Mouse (Mus musculus) intestine, embryonic 16.5 days (tissue): ENCODE results near the gene Tnip1. TPM values are rescaled to one million over a fixed set of nuclear protein-coding genes. Genes with fewer than 3 reads are reported as not detected.

Experiments used
- ATAC-seq: fragments of 200-750 bp; cut with Nextera tagmentation; 2 replicates; pipeline ENCODE4 v1.8.0; 2017; ENCODE audit warnings: moderate TSS enrichment, moderate library complexity
- H3K27ac ChIP-seq: fragments of 300-500 bp; sonication (generic); 2 replicates; pipeline ENCODE4 v1.5.1; 2014; ENCODE audit warnings: mild to moderate bottlenecking, low read length
- H3K27me3 ChIP-seq: fragments of 300-500 bp; sonication (generic); replicated peaks from 2 replicates; pipeline ENCODE4 v1.6.1; 2014; ENCODE audit warnings: low read length, control low read depth, mixed read lengths; ENCODE audit not compliant: control insufficient read depth, insufficient read depth
- H3K36me3 ChIP-seq: fragments of 300-500 bp; sonication (generic); 2 replicates; pipeline ENCODE4 v1.6.1; 2014; ENCODE audit warnings: low read length, control low read depth; ENCODE audit not compliant: control insufficient read depth, insufficient read depth
- H3K4me1 ChIP-seq: fragments of 300-500 bp; sonication (generic); 2 replicates; pipeline ENCODE4 v1.6.1; 2014; ENCODE audit warnings: low read length, control low read depth, mixed read lengths; ENCODE audit not compliant: control insufficient read depth, insufficient read depth
- H3K4me2 ChIP-seq: fragments of 300-500 bp; sonication (generic); 2 replicates; pipeline ENCODE4 v1.6.1; 2014; ENCODE audit warnings: low read depth, low read length, control low read depth
- H3K4me3 ChIP-seq: fragments of 300-500 bp; sonication (generic); 2 replicates; pipeline ENCODE4 v1.5.1; 2014; ENCODE audit warnings: mild to moderate bottlenecking, low read length
- H3K9ac ChIP-seq: fragments of 300-500 bp; sonication (generic); 2 replicates; pipeline ENCODE4 v1.6.1; 2014; ENCODE audit warnings: low read depth, low read length
- H3K9me3 ChIP-seq: fragments of 300-500 bp; sonication (generic); 2 replicates; pipeline ENCODE4 v1.6.1; 2016; ENCODE audit warnings: low read length, control low read depth; ENCODE audit not compliant: control insufficient read depth
- whole genome bisulfite sequencing: fragments of 180-500 bp; shearing (Covaris S2); extraction: QIAGEN DNeasy Blood & Tissue Kit; methylation state at CpG from one replicate; pipeline ENCODE4 v1.1.7; 2014; 5-methylcytosine and 5-hydroxymethylcytosine counted together
- polyA plus RNA-seq: library from polyadenylated mRNA; unstranded; fragments of >200 nt; fragmentation: Nextera tagmentation; extraction: Ambion mirVana; gene quantifications from 2 replicates; pipeline ENCODE4 v1.2.1, GENCODE M21; 2015

The Tnip1 gene
- polyA plus RNA-seq, result 27.2 and 28.1 TPM in 2 replicates

GRCm38 (mm10) chr11:54962810-54963209 lies at the start of gene Tnip1:
Gene Tnip1, minus strand, starts transcription at chr11:54962917.
- H3K27me3 ChIP-seq, result no peaks in the 10 kb centered on the region
- no peaks in the 10 kb centered on the region for H3K36me3 ChIP-seq
- H3K4me2 ChIP-seq, result peak within 1 kb of the TSS; percentile 37
- ATAC-seq, result peak; percentile 26
- peak within 1 kb of the TSS; percentile 74 for H3K27ac ChIP-seq
- H3K4me3 ChIP-seq, result peak within 1 kb of the TSS; percentile 22
- 17% methylated on average over 6 of the region's 6 CpGs for WGBS
- peak within 1 kb of the TSS; percentile 56 for H3K9ac ChIP-seq
- H3K9me3 ChIP-seq, result no peaks in the 10 kb centered on the region
- H3K4me1 ChIP-seq, result peaks cover 30% of the 10 kb centered on the region

- H3K9me3 ChIP-seq, result no peaks in the 10 kb centered on the region
- no peak overlapping the region for H3K4me3 ChIP-seq
- H3K27me3 ChIP-seq, result no peaks in the 10 kb centered on the region
- no peak for ATAC-seq
- no peak overlapping the region for H3K4me2 ChIP-seq
- peaks cover 8% of the 10 kb centered on the region for H3K36me3 ChIP-seq
- H3K4me1 ChIP-seq, result peaks cover 7% of the 10 kb centered on the region
- 82% methylated on average over 3 of the region's 3 CpGs for WGBS
- H3K27ac ChIP-seq, result no peak overlapping the region
- no peak overlapping the region for H3K9ac ChIP-seq
Observed at GRCm38 (mm10) chr11:55011440-55011839, 48.7 kb upstream of the Tnip1 start.

GRCm38 (mm10) chr11:55008230-55008629 lies 45.5 kb upstream of the Tnip1 start:
- Histone ChIP-seq H3K27me3 (no peaks in the 10 kb centered on the region), H3K4me3 (no peak overlapping the region), H3K4me2 (no peak overlapping the region), H3K27ac (no peak overlapping the region), H3K36me3 (peaks cover 5% of the 10 kb centered on the region), H3K4me1 (no peaks in the 10 kb centered on the region; the same call in 1 of the 2 replicates), H3K9ac (no peak overlapping the region), H3K9me3 (no peaks in the 10 kb centered on the region)
- ATAC-seq, result no peak
- WGBS, result 78% methylated on average over 6 of the region's 6 CpGs

- WGBS, result 82% methylated on average over 5 of the region's 5 CpGs
- ATAC-seq, result no peak
Observed at GRCm38 (mm10) chr11:55005684-55006083, 43.0 kb upstream of the Tnip1 start.

DNA sequence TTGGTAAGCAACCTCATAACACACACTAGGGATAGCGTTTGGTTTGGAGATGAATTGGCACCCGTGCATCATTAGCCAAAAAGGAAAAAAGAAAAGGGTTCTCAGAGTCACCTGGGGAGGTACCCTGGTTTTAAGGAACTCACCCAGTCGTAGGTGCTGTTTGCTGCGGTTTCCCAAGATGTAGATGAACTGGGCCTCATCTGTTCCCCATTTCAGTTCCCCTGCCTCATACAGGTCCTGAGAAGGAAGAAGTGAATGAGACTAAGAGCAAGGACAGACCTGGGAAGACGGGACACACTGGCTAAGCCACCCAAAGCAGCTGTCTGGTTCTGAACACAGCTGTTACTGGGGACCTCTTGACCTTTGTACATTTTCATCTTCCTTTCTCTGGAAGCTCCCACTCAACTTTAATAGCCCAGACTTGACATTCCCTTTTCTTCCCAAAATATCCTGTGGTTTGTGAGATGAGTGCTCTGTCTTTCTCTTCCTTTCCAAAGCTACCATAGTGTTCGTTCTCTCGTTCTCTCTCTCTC lies 42.3 kb upstream of the Tnip1 start:
- 79% methylated on average over 7 of the region's 7 CpGs for WGBS
- H3K4me3 ChIP-seq, result no peak overlapping the region
- peaks cover 15% of the 10 kb centered on the region for H3K36me3 ChIP-seq
- H3K27me3 ChIP-seq, result no peaks in the 10 kb centered on the region
- H3K27ac ChIP-seq, result no peak overlapping the region
- H3K9ac ChIP-seq, result no peak overlapping the region
- no peaks in the 10 kb centered on the region for H3K4me1 ChIP-seq
- no peak overlapping the region for H3K4me2 ChIP-seq
- peaks cover 5% of the 10 kb centered on the region for H3K9me3 ChIP-seq
- ATAC-seq, result no peak

More at GRCm38 (mm10) chr11:55005684-55006083, 43.0 kb upstream of the Tnip1 start:
- H3K27me3 ChIP-seq, result no peaks in the 10 kb centered on the region
- H3K9me3 ChIP-seq, result peaks cover 5% of the 10 kb centered on the region
- no peaks in the 10 kb centered on the region for H3K4me1 ChIP-seq
- no peak overlapping the region for H3K4me3 ChIP-seq
- peaks cover 15% of the 10 kb centered on the region for H3K36me3 ChIP-seq
- no peak overlapping the region for H3K27ac ChIP-seq
- H3K4me2 ChIP-seq, result no peak overlapping the region
- H3K9ac ChIP-seq, result no peak overlapping the region

- peaks cover 11% of the 10 kb centered on the region for H3K36me3 ChIP-seq
- no peak overlapping the region for H3K27ac ChIP-seq
- H3K9ac ChIP-seq, result no peak overlapping the region
- no peak overlapping the region for H3K4me2 ChIP-seq
- no peak for ATAC-seq
- H3K9me3 ChIP-seq, result peaks cover 5% of the 10 kb centered on the region
- no peak overlapping the region for H3K4me3 ChIP-seq
- 74% methylated on average over 2 of the region's 2 CpGs for WGBS
- H3K27me3 ChIP-seq, result no peaks in the 10 kb centered on the region
- no peaks in the 10 kb centered on the region for H3K4me1 ChIP-seq
Observed at GRCm38 (mm10) chr11:54998708-54999107, 36.0 kb upstream of the Tnip1 start.

- Histone ChIP-seq H3K9me3 (peaks cover 5% of the 10 kb centered on the region), H3K4me3 (no peak overlapping the region), H3K27me3 (no peaks in the 10 kb centered on the region), H3K4me1 (no peaks in the 10 kb centered on the region), H3K27ac (no peak overlapping the region), H3K36me3 (peaks cover 11% of the 10 kb centered on the region), H3K4me2 (no peak overlapping the region), H3K9ac (no peak overlapping the region)
- WGBS, result 5% methylated on average over 12 of the region's 12 CpGs
- ATAC-seq, result peak; percentile 69
Observed at GRCm38 (mm10) chr11:54998284-54998683, 35.6 kb upstream of the Tnip1 start.

DNA sequence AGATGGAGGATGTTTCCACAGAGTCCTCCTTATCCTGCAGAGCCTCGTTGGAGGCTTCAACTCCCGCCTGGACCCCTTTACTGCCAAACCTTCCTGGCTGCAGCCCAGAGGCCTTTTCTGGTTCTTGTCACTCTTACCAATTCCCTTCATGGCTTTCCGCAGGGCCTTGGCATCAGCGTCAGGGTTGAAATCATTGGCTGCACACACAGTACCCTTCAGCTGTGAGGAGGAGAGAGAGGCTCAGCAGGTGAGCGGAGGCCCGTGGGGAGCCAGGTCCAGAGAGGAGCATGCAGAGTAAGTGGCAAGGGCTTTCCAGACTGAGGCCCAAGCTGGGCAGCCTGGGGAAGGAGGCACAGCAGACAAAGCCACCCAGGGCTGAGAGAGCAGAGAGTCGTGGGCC lies 33.5 kb upstream of the Tnip1 start:
- Histone ChIP-seq H3K4me1 (no peaks in the 10 kb centered on the region), H3K4me3 (no peak overlapping the region), H3K27me3 (no peaks in the 10 kb centered on the region), H3K9me3 (peaks cover 5% of the 10 kb centered on the region), H3K9ac (no peak overlapping the region), H3K36me3 (peaks cover 5% of the 10 kb centered on the region), H3K27ac (no peak overlapping the region), H3K4me2 (no peak overlapping the region)
- no peak for ATAC-seq
- 69% methylated on average over 7 of the region's 7 CpGs for WGBS

DNA sequence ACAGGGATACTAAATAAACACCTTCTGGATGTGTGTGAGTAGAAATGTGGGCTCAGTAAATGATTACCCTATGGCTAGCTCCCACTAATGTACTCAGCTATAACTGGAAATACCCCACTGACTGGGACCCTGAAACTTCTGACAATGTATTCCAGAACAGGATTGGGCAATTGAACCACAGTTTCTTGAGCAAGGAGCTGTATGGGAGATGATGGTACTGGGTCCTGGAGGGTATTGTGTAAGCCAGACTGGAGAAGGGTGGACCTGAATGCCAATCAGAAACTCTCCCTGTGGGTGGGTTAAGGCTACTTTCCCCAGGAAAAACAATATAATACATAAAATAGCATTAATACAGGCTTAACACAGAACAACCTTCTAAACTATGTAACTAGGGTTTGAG lies 27.2 kb upstream of the Tnip1 start:
- Histone ChIP-seq H3K27ac (no peak overlapping the region), H3K4me3 (no peak overlapping the region), H3K9ac (no peak overlapping the region), H3K9me3 (no peaks in the 10 kb centered on the region), H3K4me1 (no peaks in the 10 kb centered on the region), H3K27me3 (no peaks in the 10 kb centered on the region), H3K36me3 (no peaks in the 10 kb centered on the region), H3K4me2 (no peak overlapping the region)
- ATAC-seq, result no peak

DNA sequence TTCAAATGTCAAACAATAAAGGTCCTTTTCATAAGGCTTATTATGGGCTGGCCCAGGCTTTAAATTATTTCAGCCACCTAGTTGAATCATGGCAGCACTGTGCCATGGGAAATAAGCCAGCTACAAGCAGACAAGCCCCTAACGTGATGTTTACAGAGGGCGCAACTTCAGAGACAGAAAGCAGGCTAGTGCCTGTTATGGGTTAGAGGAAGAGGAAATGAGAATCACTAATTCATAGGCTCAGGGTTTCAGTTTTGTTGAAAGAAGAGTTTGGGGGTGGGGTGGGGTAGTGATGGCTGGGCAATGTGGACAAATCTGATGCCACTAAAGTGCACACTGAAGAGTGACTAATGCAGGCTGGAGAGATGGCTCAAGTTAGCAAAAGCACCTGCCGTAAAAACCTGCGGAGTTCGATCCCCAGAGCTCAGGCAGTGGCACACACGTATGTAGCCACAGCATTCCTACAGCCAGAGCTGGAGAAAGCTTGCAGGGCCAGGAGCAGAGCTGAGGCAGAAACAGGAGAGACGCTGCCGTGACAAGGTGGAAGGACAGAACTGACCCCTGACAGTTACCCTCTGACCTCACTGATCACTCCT lies 26.1 kb upstream of the Tnip1 start:
- H3K36me3 ChIP-seq, result no peaks in the 10 kb centered on the region
- H3K9me3 ChIP-seq, result no peaks in the 10 kb centered on the region
- ATAC-seq, result no peak
- WGBS, result 64% methylated on average over 8 of the region's 8 CpGs
- H3K27me3 ChIP-seq, result no peaks in the 10 kb centered on the region
- H3K9ac ChIP-seq, result no peak overlapping the region
- no peaks in the 10 kb centered on the region for H3K4me1 ChIP-seq
- H3K4me2 ChIP-seq, result no peak overlapping the region
- H3K4me3 ChIP-seq, result no peak overlapping the region
- no peak overlapping the region for H3K27ac ChIP-seq
